Mouse (Mus musculus) T-cell, adult 2 months (primary cell): ENCODE results near the gene Sacs.
A peak's percentile ranks its signal among the peaks of the same experiment; 100 is the strongest.

ENCODE experiments used
- DNase-seq: peaks from one replicate; pipeline ENCODE4 v3.0.0; 2022; ENCODE audit warnings: low spot score

Gene Sacs

DNA sequence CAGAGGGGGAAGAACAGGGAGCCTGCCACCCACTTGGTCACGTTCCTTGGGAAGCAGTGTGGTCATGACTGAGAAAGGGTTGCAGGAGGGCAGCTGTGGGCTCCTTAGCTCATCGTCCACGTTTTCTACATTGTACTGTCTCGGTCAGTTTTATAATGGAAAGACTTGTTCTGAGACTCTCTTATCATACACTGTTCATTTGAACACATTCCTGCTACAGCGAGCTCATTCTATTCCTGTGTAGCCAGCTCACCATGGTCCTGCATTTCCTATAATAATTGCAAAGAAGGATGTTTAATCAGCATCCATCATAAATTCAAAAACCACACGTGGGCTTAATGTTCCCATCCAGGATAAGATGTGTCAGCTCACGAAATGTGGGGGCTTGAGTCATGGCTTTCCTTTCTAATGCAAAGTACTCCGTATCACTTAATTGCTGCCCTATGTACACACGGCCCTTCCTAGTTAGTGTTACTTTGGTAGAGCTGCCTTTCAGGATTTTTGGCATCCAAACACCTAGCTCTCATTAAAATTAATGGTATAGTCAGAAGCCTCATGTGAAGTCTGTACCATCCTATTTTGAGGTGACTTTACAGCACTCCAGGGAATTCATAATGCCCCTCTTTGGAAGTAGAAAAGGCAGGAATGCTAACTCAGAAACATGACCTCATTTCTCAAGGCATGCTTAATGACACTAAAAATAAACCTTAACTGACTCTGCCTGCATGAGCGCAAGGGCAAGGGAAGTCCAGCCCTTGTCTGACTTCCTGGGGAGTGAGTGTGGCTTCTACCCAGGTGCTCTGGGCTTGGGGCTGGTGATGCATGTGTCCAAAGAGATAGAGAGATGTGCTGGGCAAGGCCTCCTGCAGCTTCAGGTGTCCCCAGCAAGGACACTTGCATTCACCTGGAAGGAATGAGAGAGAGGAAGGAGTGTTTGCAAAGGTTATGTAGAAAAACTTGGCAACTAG lies 23.4 kb downstream of the Sacs start:
- DNase-seq: no peak

DNA sequence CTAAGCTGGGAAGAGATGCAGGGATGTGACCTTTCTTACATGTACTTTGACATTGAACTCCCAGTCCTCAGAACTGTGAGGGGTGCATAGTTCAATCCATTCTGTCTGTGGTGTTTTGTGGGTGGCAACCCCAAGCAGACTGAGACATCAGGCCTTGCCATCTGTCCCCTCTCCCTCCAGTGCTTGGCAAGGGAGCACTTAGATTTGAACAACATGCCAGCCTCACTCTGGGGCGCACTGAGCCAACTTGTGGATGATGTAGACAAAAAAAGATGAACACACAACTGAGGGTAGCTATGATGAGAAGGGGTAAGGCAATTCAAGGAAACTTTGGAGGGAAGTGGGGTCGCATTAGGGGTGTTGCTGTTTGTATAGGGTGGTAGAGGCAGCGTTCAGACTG lies 26.2 kb downstream of the Sacs start:
- no peak for DNase-seq

DNA sequence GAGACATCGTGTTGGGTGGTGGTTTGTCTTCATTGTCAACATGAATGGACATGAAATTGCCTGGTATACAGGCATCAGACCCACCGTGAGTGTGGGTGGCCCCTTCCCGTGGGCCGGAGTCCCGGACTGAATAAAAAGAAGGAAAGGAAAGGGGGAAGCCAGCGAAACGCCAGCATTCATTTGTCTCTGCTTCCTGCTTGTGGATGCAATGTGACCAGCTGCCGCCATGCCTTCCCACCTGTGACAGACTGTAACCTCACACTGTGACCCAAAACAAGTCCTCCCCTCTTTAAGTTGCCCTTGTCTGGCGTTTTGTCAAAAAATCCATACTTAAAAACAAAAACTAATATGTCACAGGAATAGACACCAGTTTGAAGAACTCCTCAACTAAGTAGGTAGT lies 27.7 kb downstream of the Sacs start:
- no peak for DNase-seq

DNA sequence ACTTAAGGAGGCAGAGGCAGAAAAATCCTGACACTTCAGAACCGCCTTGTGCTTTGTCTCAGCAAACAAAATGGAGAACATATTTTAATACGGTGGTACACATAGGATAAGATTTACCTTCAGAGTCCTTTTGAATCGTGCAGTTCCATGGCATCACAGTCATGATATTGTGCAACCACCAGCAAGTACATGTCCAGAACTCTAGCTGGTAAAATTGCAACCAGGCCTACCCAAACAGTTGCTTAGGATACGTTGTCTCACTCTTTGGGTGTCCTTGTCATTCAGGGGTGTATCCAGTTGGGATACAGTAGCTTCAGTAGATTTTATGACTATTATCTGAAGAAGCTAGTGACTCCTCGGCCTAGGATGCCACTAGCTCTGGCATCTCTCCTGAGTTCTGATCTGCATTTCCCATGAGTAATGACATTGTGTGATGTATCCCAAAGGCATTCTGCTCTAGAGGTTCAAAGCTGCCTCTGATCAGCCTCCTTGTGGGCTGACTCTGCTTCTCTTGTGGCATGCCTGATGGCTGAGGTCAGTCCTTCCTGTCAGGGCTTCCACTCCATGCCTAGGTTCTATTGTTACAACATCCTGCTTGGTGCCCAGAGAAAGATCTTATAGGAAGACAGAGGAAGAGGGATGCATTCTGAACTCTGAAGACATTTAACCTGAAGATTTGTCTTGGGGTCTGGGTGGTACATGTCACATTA lies 33.2 kb downstream of the Sacs start:
- no peak for DNase-seq

DNA sequence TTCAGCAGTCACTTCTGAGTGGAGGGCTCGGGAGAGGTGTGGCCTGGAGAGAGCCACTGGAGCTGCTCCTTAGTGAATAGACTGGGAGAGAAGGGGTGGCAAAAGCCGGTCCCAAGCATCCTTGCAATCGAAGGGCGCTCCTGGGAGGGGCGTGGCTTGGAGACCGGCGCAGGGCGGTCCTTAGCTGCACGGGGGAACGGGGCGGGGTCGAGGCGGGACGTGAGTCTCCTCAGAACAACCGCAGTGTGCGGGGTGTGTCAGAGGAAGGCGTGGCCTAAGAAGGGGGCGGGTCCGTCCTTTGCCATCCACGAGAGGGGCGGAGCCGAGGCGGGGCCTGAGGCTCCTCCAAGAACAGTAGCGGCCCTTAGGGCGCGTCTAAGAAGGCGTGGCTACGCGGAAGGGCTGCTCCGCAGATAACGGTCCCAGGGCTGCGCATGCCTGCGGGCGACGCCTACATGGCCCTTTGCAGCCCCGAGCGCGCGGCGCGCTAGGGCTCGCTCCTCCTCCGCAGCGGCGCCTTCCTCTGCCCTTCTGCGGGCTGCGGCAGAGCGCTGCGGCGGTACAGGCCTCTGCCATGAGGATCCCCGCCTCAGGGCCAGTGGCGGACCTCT lies 34.4 kb downstream of the Sacs start:
- DNase-seq: peak; percentile 100

DNA sequence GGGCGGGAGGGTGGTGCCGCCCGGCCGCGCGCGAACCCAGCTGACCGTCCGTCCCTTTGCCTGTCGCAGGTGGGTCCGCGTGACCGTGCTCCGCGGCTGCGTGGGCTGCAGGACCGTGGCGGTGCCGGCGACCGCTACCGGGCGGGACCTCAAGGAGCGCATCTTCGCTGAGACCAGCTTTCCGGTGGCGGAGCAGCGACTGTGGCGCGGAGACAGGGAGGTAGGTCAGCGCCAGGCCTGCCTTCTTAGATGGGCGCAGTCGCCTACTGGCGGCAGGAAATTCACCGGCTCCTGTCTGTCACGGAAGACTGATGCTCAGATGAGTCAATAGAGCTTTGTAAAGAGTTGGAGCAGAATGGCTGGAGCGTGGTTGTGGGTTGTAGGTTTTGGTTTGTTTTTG lies 35.0 kb downstream of the Sacs start:
- DNase-seq: peak; percentile 71

DNA sequence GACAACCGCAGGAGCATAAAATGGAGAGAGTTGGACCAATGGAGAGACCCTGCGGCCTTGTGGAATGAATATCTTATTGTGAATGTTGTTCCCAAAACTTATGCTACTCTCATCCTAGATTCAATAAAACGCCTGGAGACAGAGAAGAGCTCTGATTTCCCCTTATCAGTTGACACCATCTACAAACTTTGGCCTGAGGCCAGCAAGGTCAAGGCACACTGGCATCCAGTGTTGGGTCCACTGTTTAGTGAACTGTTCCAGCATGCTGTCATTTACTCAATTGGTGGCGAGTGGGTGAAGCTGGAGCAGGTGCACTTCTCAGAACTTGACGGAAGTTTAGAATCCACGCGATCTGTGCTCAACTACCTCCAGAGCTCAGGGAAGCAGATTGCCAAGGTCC lies 53.6 kb downstream of the Sacs start:
- no peak for DNase-seq

DNA sequence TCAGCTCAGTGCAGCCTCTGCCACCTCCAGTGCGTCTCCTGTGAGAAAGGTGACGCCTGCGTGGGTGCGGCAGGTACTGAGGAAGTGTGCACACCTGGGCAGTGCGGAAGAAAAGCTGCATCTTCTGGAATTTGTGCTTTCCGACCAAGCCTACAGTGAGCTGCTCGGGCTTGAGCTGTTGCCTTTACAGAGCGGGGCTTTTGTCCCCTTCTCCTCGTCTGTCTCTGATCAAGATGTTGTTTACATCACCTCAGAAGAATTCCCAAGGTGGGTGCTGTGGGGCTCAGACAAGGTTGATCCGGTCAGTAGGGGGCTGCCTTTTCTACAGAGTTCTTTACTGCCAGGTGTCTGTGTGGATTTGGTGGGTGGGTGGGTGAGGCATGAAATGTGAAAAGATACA lies 54.1 kb downstream of the Sacs start:
- DNase-seq: no peak

DNA sequence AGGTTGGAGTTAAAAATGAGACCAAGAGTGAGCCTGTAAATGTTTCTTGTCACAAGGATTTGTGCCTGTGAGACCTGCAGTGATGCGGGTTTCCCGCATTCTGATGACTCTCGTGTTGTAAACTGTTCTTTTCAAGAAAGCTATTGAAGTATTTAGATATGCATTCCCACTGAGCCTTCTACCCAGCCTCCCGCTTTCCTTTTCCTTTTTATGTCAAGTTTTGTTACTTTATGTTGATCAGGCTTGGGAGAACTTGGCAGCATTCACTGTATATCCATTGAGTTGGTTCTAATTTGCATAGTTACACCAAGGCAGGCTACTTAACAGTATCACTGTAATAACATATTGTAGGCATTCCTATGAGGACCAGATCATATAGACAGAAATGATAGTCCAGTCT lies 56.2 kb downstream of the Sacs start:
- DNase-seq: no peak

DNA sequence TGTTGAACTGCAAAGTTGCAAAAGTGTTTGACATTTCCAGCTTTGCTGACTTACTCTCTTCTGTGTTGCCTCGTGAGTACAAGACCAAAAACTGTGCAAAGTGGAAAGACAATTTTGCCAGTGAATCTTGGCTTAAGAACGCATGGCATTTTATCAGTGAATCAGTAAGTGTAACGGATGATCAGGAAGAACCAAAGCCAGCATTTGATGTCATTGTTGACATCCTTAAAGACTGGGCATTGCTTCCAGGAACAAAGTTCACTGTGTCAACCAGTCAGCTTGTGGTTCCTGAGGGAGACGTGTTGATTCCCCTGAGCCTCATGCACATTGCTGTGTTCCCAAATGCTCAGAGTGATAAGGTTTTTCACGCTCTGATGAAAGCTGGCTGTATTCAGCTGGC lies 71.9 kb downstream of the Sacs start:
- no peak for DNase-seq

DNA sequence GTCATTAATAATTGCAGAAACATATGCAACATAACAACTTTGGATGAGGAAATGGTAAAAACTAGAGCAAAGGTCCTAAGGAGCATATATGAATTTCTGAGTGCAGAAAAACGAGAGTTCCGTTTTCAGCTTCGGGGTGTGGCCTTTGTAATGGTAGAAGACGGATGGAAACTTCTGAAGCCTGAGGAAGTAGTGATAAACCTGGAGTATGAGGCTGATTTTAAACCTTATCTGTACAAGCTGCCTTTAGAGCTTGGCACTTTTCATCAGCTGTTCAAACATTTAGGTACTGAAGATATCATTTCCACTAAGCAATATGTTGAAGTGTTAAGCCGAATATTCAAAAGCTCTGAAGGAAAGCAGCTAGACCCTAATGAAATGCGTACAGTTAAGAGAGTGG lies 73.5 kb downstream of the Sacs start:
- no peak for DNase-seq

DNA sequence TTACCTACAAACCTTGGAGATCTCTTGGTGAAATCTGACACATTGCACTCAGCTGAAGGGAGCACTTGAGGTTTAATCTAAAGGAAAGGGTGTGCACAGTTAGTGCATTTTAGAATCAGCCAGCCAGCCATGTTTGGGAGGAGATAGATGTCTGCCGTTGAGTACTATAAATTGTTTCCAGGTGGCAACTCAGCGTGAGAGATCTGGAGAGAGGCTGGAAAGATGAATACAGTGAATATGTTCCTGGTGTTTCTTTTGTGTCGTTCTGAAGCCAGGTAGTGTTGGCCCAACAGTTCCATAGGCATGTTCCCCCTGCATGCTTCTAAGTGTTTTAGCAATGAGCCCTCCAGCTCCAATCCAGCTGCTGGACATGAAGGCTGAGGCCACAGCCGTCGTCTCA lies 82.9 kb downstream of the Sacs start:
- DNase-seq: no peak

DNA sequence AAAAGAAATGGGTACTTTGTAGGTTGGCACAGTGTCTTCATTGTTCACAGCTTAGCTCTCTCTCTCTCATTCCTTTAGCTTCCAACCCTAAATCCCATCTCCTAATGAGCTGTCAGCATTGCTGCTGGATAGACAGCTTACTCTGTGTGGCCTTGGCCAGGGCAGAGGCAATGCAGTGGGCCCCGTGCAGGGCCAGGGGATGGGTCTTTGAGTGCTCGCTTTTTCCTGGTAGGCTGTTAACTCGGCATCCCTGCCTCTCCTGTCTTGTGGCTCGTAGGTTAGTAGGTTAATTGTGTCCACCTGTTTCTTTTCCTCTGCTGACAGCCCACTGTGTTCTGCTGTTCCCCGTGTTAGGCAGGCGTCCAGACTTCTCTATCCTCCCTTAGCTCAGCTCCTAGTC lies 84.2 kb downstream of the Sacs start:
- no peak for DNase-seq

DNA sequence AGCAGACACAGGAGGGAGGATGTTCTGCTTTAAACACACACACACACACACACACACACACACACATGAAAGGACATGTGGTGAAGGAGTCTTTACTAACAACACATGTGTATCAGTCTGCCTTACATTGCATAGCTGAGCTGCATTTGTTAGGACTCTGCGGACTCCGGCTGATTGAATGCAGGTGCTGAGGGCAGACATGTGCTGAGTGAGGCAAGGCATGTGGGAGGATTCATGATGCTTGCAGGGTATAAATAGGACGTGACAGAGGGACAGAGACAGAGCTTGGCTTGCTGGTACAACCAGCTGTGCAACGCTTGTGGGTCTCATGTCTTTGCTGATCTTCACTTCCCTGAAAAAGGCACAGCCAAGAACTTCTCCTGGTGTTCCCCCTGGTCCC lies 85.5 kb downstream of the Sacs start:
- DNase-seq: no peak

DNA sequence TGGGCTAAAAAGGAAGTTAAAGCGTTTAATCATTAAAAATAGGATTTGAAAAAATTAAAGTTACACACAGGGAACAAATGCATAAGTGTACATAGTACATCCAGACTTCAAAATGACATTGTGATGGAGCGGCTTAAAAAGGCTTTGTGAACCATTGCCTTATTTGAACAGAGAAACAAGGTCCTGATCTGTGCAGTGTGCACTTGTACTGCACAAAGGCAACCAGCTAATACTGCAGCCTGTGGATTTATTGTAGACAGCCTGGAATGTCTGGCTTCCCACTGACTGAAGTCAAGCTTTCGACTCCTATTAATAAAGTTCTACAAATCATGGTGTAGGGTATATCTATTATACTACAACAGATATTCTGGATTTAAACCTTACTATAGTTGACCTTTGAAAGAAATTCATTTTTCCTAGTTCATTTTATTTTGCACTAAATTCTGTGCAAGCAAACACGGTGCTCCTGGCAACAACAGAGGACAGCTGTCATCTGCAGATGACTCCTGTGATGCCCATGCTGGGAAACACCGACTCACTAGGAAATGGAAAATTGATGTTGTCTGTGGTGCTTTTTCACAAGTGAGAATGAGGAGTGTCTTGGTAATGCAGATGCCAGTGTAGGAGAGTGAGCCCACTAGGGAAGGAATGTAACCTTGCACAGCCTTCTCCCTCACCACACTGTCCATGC lies 86.3 kb downstream of the Sacs start:
- no peak for DNase-seq

DNA sequence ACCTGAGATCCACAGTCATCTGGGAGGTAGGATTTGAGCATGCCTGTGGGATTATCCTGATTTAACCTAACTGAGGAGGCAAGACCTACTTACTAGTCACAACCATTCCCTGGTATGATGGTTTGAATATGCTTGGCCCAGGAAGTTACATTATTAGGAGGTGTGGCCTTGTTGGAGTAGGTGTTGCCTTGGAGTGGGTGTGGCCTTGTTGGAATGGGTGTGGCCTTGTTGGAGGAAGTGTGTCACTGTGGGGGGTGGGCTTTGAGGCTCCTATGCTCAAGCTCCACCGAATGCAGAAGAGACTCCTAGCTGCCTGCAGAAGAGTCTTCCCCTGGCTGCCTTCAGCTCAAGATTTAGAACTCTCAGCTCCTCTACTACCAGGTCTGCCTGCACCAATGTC lies 87.9 kb downstream of the Sacs start:
- DNase-seq: no peak

DNA sequence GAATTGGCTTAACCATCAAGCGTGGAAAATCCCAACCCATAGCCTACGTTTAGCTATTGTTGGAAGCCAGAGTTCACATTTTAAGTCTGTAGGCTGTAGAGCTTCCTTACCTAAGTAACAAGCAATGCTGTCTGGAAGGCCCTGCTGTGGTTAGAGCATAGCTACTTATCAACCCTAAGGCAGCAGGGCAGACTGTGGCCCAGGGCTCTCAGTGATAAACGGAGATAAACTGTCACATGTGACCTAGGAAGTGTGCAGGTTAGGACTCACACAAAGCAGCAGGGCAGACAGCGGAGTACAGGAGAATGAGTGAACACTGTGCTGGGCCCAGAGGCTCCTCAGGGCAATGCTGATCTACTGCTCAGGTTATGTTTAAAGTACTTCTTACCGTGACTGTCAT lies 91.5 kb downstream of the Sacs start:
- no peak for DNase-seq

DNA sequence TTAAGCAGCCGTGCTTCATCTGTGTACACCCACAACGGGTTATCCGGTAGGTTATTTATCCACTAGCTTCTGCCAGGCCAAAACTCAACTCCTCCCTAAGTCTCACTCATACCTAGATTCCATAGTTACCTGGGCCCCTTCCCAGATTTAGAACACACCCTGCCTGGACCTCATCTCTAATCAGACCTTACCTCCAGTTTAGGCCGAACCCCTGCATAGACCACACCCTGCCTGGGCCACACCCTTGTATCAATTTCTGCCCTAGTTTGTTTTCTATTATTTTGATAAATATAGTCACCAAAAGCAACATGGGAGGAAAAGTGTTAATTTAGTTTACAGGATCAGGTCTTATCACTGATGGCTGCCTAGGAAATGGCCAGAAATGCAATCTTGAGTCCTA lies 91.9 kb downstream of the Sacs start:
- no peak for DNase-seq

DNA sequence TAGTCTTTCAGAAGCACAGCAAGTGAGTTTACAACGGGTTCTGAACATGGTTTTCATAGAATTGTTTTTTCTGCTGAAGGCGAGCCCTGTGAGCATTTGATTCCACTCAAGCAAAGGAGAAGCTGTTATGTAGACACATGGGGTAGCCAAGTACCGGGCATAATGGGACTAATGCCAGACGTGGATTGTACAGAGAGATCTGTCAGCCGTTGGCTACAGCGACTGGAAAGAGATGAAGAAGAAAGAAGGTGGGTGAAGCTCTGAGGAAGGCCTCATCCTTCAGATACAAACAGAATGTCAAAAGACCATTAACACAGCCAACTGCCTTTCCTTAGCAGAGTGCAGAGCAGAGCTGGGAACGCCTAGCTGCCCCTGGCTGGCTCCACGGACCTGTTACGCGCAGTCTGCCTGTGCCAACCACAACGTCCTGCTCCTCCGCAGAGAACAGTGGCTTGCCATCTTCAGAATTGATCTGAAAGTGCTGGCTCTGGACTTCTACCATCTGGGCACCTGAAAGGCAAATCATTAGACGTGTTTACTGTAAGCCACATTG lies 93.8 kb downstream of the Sacs start:
- no peak for DNase-seq

DNA sequence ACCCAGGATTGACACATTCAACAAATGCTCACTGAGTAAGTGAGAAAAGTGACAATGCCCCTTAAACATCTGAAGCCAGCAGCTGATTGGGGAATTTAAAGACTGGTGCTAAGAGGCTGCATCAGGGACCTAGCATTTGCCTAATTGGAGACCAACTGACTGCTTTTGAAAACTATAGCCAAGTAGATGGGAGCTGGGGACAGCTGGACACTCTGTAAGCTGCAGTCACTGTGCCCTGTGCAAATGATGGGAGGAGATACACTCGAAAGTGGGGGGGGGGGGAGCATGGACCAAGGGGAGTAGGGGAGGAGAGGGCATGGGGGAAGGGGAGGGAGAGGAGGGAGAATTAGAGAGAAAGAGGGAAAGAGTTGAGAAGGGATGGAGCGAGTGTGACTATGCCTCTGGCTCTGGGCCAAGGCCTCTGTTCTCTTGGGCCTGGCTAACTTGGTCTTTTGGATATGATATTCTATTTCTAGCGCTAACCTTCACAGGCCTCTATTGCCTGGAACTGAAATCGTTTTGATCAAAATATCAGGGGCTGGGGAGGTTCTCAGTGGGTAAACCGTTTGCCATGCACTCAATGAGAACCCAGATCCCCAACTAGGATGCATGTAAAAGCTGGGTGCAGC lies 97.7 kb downstream of the Sacs start:
- DNase-seq: no peak

DNA sequence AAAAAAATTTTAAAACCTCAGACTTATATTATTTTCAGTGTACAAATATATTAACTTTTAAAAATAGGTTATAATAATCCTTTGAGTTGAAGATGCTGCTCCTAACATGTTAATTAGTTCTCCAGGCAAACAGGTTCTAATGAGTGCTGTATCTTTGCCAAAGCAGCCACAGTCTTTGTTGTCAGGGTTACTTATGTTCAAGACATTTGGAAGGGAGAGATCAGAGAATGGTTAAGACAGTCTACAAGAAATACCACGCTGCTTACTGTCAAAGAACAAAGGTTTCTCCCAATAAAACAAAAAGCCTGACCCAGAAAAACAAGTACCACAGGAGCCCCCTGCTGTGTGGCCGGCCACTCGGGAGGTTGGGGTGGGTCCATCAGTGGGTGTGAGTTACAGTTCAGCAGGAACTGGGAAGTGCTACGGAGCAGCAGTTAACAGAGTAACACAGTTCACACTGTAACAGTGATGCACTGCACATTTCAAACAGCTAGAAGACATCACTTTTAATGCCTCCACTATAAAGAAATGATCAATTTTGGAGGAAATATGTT lies 98.9 kb downstream of the Sacs start:
- DNase-seq: no peak
